ENCODE assay signal across 21 mouse cellular contexts in genomic region chr4:86314442-86314841, GRCm38 (mm10).
A peak's percentile ranks its signal among the peaks of the same experiment; 100 is the strongest.
DNase-seq lines count a peak whose midpoint lies in the region; ATAC-seq and TF ChIP-seq lines count a peak whose summit lies in the region.
"Had no signal": no experiment of that assay in that cellular context is flagged by ENCODE, and none has a peak within 500 bp of the region (broad histone marks: within the 10 kb centered on the region; RNA-seq: fewer than 3 reads in every experiment).

No protein-coding gene starts in this region.

- no peak for TF ChIP-seq EP300 in heart, adult 2 months (IDR thresholded peaks at IDR 0.05; ENCODE audit: insufficient read depth, low read depth, low read length)
- peak; percentile 90 for TF ChIP-seq EP300 in lung, postnatal 0 days (IDR thresholded peaks at IDR 0.05)

- ATAC-seq in heart, embryonic 13.5 days (ENCODE audit: extremely low read depth, insufficient number of reproducible peaks, low FRiP score, low TSS enrichment) = no peak
- no peak for ATAC-seq in liver, embryonic 12.5 days
- ATAC-seq in lung, postnatal 0 days = peak; percentile 89
- ATAC-seq: midbrain, embryonic 13.5 days had no signal

- H3K79me2 ChIP-seq in heart, adult 2 months (replicated peaks; ENCODE audit: control insufficient read depth, insufficient read depth, low read length) = no peaks in the 10 kb centered on the region
- H3K79me2 ChIP-seq in liver, adult 2 months (ENCODE audit: control insufficient read depth, insufficient read depth, low read length) = no peaks in the 10 kb centered on the region

- no peak for TF ChIP-seq CTCF in heart, adult 2 months (IDR thresholded peaks at IDR 0.05)
- TF ChIP-seq CTCF in liver, adult 2 months (IDR thresholded peaks at IDR 0.05; ENCODE audit: low read depth, low read length) = no peak
- no peak for TF ChIP-seq CTCF in lung, postnatal 0 days (IDR thresholded peaks at IDR 0.05)

- peaks cover 72% of the 10 kb centered on the region for H3K4me1 ChIP-seq in heart, embryonic 13.5 days
- peaks cover 6% of the 10 kb centered on the region; the same call in 1 of the 2 replicates for H3K4me1 ChIP-seq in heart, adult 2 months (ENCODE audit: control insufficient read depth, insufficient read depth, low read length)
- 0 out of 2 replicates have a peak, but pooled peaks cover 3% of the 10 kb centered on the region for H3K4me1 ChIP-seq in liver, adult 2 months (ENCODE audit: control insufficient read depth, insufficient read depth, low read length)
- no peaks in the 10 kb centered on the region for H3K4me1 ChIP-seq in liver, embryonic 12.5 days
- H3K4me1 ChIP-seq in lung, postnatal 0 days (ENCODE audit: insufficient read depth, low read depth, low read length) = peaks cover 16% of the 10 kb centered on the region; the same call in 1 of the 2 replicates
- H3K4me1 ChIP-seq: embryonic facial prominence, embryonic 15.5 days; midbrain, embryonic 13.5 days; neural tube, embryonic 12.5 days had no signal

- H3K27ac ChIP-seq in heart, embryonic 13.5 days (replicated peaks) = peak overlapping the region; percentile 84
- H3K27ac ChIP-seq in heart, adult 2 months = no peak overlapping the region
- H3K27ac ChIP-seq in liver, adult 2 months (replicated peaks; ENCODE audit: insufficient read depth, low read depth, low read length) = no peak overlapping the region
- H3K27ac ChIP-seq in liver, embryonic 12.5 days = no peak overlapping the region
- peak overlapping the region; percentile 15; the same call in 1 of the 2 replicates for H3K27ac ChIP-seq in lung, postnatal 0 days (ENCODE audit: low read length)
- H3K27ac ChIP-seq: embryonic facial prominence, embryonic 15.5 days; forebrain, embryonic 10.5 days; limb, embryonic 12.5 days; liver, embryonic 14.5 days; midbrain, embryonic 13.5 days; neural tube, embryonic 12.5 days had no signal

- intact Hi-C loops in heart, adult 2 months (cut with DNase I) = no loop called here

- no peaks in the 10 kb centered on the region for H3K36me3 ChIP-seq in heart, embryonic 13.5 days
- H3K36me3 ChIP-seq in heart, adult 2 months (ENCODE audit: control insufficient read depth, insufficient read depth, low read length) = peaks cover 3% of the 10 kb centered on the region; the same call in 1 of the 2 replicates
- H3K36me3 ChIP-seq in liver, adult 2 months (ENCODE audit: control insufficient read depth, insufficient read depth, low read length) = no peaks in the 10 kb centered on the region
- no peaks in the 10 kb centered on the region for H3K36me3 ChIP-seq in liver, embryonic 12.5 days
- H3K36me3 ChIP-seq in lung, postnatal 0 days (ENCODE audit: insufficient read depth, low read length) = no peaks in the 10 kb centered on the region
- H3K36me3 ChIP-seq: embryonic facial prominence, embryonic 15.5 days; forebrain, embryonic 10.5 days; limb, embryonic 12.5 days; midbrain, embryonic 13.5 days; neural tube, embryonic 12.5 days had no signal

- no peak for TF ChIP-seq POLR2A in heart, adult 2 months (IDR thresholded peaks at IDR 0.05; ENCODE audit: insufficient read depth, low read depth, low read length)
- no peak for TF ChIP-seq POLR2A in liver, adult 2 months (IDR thresholded peaks at IDR 0.05; ENCODE audit: extremely low read depth, insufficient read depth, low read length)

- no peak for DNase-seq in heart, adult 2 months
- DNase-seq in liver, adult 2 months (ENCODE audit: extremely low read depth, low read depth, low spot score) = peak; percentile 12
- peak; percentile 87 for DNase-seq in lung, postnatal 0 days (ENCODE audit: low spot score)
- DNase-seq in right cerebral cortex, postnatal 10 days (ENCODE audit: low spot score in 2 of 2) = no peak
- DNase-seq in layer of hippocampus, postnatal 14 days (ENCODE audit: low spot score in 2 of 2) = no peak
- DNase-seq: adrenal gland, postnatal 25 days; cerebellum, adult 11 months; embryo, embryonic 11 days; kidney, adult 9 months; kidney, postnatal 36 days; right cerebral cortex, adult 18-20 months; thymus, postnatal 36 days had no signal

- H3K9ac ChIP-seq in heart, embryonic 13.5 days = no peak overlapping the region
- no peak overlapping the region for H3K9ac ChIP-seq in heart, adult 2 months (ENCODE audit: low read depth, low read length)
- H3K9ac ChIP-seq in liver, adult 2 months (ENCODE audit: low read depth, low read length) = no peak overlapping the region
- H3K9ac ChIP-seq in liver, embryonic 12.5 days = no peak overlapping the region
- no peak overlapping the region for H3K9ac ChIP-seq in lung, postnatal 0 days (replicated peaks; ENCODE audit: low read depth)
- H3K9ac ChIP-seq: embryonic facial prominence, embryonic 15.5 days; limb, embryonic 12.5 days; liver, embryonic 14.5 days; midbrain, embryonic 13.5 days; neural tube, embryonic 12.5 days had no signal

- no peak overlapping the region for H3K4me3 ChIP-seq in heart, embryonic 13.5 days
- H3K4me3 ChIP-seq in heart, adult 2 months = no peak overlapping the region
- no peak overlapping the region for H3K4me3 ChIP-seq in liver, adult 2 months (ENCODE audit: insufficient read depth, low read depth, low read length)
- no peak overlapping the region for H3K4me3 ChIP-seq in liver, embryonic 12.5 days
- no peak overlapping the region for H3K4me3 ChIP-seq in lung, postnatal 0 days (ENCODE audit: low read depth, low read length)
- H3K4me3 ChIP-seq: embryonic facial prominence, embryonic 15.5 days; forebrain, embryonic 10.5 days; limb, embryonic 12.5 days; midbrain, embryonic 13.5 days; neural tube, embryonic 12.5 days had no signal

- H3K4me2 ChIP-seq in heart, embryonic 13.5 days = no peak overlapping the region
- H3K4me2 ChIP-seq in liver, embryonic 12.5 days = no peak overlapping the region
- no peak overlapping the region for H3K4me2 ChIP-seq in lung, postnatal 0 days (replicated peaks; ENCODE audit: low read depth, low read length)
- H3K4me2 ChIP-seq: embryonic facial prominence, embryonic 15.5 days; limb, embryonic 12.5 days; midbrain, embryonic 13.5 days; neural tube, embryonic 12.5 days had no signal

- WGBS in heart, embryonic 13.5 days = 71% methylated on average over 3 of the region's 3 CpGs
- WGBS in heart, adult 2 months = 80% methylated on average over 3 of the region's 3 CpGs
- 90% methylated on average over 3 of the region's 3 CpGs for WGBS in liver, adult 2 months
- 79% methylated on average over 3 of the region's 3 CpGs for WGBS in liver, embryonic 12.5 days (ENCODE audit: insufficient replicate concordance)
- 28% methylated on average over 3 of the region's 3 CpGs for WGBS in lung, postnatal 0 days

- H3K9me3 ChIP-seq in heart, embryonic 13.5 days = no peaks in the 10 kb centered on the region
- H3K9me3 ChIP-seq in liver, embryonic 12.5 days (replicated peaks) = no peaks in the 10 kb centered on the region
- no peaks in the 10 kb centered on the region for H3K9me3 ChIP-seq in lung, postnatal 0 days (ENCODE audit: low read length)
- H3K9me3 ChIP-seq: embryonic facial prominence, embryonic 15.5 days; forebrain, embryonic 10.5 days; limb, embryonic 12.5 days; midbrain, embryonic 13.5 days; neural tube, embryonic 12.5 days had no signal

- H3K27me3 ChIP-seq in heart, embryonic 13.5 days (replicated peaks) = no peaks in the 10 kb centered on the region
- H3K27me3 ChIP-seq in heart, adult 2 months (ENCODE audit: control insufficient read depth, insufficient read depth, low read length) = no peaks in the 10 kb centered on the region
- H3K27me3 ChIP-seq in liver, adult 2 months (ENCODE audit: control insufficient read depth, insufficient read depth, low read length) = no peaks in the 10 kb centered on the region
- no peaks in the 10 kb centered on the region for H3K27me3 ChIP-seq in liver, embryonic 12.5 days (replicated peaks)
- H3K27me3 ChIP-seq in lung, postnatal 0 days (replicated peaks; ENCODE audit: insufficient read depth, low read length) = no peaks in the 10 kb centered on the region
- H3K27me3 ChIP-seq: CH12.LX; embryonic facial prominence, embryonic 15.5 days; limb, embryonic 12.5 days; midbrain, embryonic 13.5 days; neural tube, embryonic 12.5 days had no signal

Comparison
In these comparisons a context has a peak if more than half of its experiments do, and no peak if none do; other contexts are left out.
1. H3K27ac ChIP-seq: peak in heart, embryonic 13.5 days (single experiment) and lung, postnatal 0 days (single experiment); none in heart, adult 2 months (single experiment), liver, adult 2 months (single experiment) and liver, embryonic 12.5 days (single experiment).
2. DNase-seq: peak in liver, adult 2 months (single experiment) and lung, postnatal 0 days (single experiment); none in heart, adult 2 months (0 of 2), right cerebral cortex, postnatal 10 days (0 of 2) and layer of hippocampus, postnatal 14 days (0 of 2).